Mouse (Mus musculus): ENCODE measurements around the gene Msl2. TPM values are rescaled to one million over a fixed set of nuclear protein-coding genes. Genes with fewer than 3 reads are reported as not detected.

Gene Msl2
- total RNA-seq, 2 experiments from 2014 or later, result 67.8 to 68.4 TPM

DNA sequence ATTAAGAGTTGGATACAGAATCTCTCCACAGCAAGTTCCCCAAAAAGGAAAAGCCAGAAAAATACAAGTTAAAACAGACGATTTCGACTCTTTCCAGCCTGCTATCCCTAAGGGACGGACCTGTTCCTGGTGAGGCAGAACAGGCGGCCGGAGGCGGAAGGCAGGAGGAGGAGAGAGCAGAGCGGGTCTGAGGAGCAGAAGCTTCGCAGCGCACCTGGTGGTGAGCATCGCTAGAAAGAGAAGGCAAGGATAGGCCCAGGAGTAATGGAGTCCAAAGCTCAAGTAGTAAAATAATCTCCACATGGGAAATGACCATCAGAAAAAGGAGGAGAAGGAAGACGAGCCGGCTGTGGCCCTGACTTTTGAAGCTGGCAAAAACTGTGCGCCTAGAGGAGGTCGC, 20.6 kb upstream of the Msl2 start:
- no peak for DNase-seq (ENCODE audit: low spot score in 2 of 2)
- H3K27ac ChIP-seq, result peak overlapping the region; percentile 67; the same call in 1 of the 2 replicates
- TF ChIP-seq CTCF (conservative IDR thresholded peaks at IDR 0.05), result peak; percentile 6; the same call in 1 of the 2 replicates
- H3K4me3 ChIP-seq, result no peak overlapping the region

DNA sequence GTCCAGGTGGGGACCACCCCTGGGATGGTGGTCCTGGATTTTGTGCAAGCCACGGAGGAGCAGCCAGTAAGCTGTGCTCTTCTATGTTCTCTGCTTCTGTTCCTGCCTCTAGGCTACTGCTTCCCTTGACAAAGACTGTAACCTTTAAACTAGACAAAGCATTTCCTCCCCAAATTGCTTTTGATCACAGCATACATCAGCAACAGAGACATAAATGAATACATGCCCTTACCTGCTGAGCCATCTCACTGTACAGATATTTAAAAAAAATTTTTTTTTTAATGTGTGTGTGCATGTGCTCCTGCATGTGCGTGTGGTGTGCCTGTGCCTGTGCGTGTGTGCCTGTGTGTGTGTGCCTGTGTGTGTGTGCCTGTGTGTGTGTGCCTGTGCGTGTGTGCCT, 16.7 kb upstream of the Msl2 start:
- Histone ChIP-seq H3K4me3 (no peak overlapping the region), H3K27ac (no peak overlapping the region)
- no peak for TF ChIP-seq CTCF (conservative IDR thresholded peaks at IDR 0.05)
- DNase-seq (ENCODE audit: low spot score in 2 of 2), result no peak

DNA sequence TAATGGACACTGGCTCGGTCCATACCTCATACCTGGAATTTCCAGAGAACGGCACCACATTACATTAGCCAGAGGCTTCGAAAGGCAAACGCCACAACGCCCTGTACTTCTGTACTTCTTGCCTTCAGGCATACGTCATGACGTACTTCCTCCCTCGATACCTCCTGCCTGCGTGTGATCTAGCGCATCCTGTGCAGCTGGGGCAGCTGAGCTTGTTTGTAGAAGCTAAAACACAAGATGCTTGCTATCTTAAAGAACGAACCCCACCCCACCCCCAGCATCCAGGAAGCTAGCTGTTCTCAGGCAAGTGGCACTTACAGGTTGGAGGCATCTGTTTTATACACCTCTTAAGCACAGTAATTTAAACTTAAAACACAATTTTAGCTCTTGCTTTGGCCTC, 12.9 kb upstream of the Msl2 start:
- no peak for DNase-seq (ENCODE audit: low spot score in 2 of 2)
- TF ChIP-seq CTCF (conservative IDR thresholded peaks at IDR 0.05), result no peak
- no peak overlapping the region for H3K27ac ChIP-seq
- H3K4me3 ChIP-seq, result no peak overlapping the region

DNA sequence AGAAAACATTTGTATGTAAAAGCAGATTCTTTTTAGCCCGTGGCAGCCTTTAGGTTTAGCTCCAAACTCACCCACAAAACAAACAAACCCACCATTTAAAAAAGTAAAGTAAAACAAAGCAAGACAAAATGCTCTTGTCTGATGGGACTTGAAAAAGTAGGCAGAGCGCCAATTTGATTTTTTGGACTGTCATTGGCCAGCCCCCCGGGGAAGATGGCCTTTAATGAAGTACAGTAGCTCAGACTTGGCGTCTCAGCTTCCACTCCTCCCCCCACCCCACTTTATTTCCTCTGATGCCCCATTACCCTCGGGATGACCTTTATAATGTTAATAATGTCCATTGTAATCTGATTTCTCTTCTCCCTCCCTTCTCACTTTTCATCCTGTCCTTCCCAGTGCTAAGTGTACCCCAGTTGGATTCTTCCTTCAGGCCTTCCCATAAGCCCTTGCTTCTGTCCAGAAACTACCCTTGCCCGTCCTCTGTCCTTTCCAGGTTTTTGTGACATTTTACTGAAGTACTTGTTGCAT, 11.6 kb upstream of the Msl2 start:
- Histone ChIP-seq H3K4me3 (no peak overlapping the region), H3K27ac (no peak overlapping the region)
- no peak for TF ChIP-seq CTCF (conservative IDR thresholded peaks at IDR 0.05)
- no peak for DNase-seq (ENCODE audit: low spot score in 2 of 2)

DNA sequence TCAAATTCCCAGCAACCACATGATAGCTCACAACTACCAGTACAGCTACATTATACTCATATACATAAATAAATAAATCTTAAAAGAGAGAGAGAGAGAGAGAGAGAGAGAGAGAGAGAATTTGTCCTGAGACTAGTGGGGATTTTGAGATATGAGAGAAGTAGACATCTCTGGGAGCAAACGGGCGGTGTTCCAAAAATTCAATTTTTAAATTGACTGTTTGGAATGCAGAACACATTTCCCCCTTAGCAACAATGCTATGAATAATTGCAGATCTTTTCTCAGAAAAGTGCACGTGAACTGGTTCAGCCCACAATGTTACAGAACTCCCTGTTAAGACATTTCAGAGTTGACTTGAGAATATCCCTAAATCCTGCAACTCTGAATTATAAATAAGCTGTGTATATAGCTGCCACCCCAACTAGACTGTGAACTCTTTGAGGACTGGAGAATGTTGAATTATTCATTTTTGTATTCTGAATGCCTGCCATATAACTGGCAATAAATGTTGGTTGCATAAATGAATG, 8.8 kb upstream of the Msl2 start:
- DNase-seq (ENCODE audit: low spot score in 2 of 2), result no peak
- Histone ChIP-seq H3K4me3 (no peak overlapping the region), H3K27ac (peak overlapping the region; percentile 78)
- no peak for TF ChIP-seq CTCF (conservative IDR thresholded peaks at IDR 0.05)

DNA sequence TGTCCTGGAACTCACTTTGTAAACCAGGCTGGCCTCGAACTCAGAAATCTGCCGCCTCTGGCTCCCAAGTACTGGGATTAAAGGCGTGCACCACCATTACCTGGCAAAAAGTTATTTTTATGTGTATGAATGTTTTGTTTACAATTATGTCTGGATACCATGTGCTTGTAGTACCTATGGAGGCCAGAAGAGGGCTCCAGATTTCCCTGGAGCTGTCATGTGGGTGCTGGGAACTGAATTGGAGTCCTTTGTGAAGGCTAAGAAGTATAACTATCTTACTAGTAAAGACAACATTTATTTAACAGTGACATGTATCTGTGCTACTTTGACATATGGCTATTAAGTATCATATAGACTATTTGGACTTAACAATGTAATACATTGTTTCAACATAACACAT, 4.1 kb upstream of the Msl2 start:
- no peak overlapping the region for H3K27ac ChIP-seq
- peak; percentile 60 for TF ChIP-seq CTCF (conservative IDR thresholded peaks at IDR 0.05)
- DNase-seq (ENCODE audit: low spot score in 2 of 2), result no peak
- no peak overlapping the region for H3K4me3 ChIP-seq

DNA sequence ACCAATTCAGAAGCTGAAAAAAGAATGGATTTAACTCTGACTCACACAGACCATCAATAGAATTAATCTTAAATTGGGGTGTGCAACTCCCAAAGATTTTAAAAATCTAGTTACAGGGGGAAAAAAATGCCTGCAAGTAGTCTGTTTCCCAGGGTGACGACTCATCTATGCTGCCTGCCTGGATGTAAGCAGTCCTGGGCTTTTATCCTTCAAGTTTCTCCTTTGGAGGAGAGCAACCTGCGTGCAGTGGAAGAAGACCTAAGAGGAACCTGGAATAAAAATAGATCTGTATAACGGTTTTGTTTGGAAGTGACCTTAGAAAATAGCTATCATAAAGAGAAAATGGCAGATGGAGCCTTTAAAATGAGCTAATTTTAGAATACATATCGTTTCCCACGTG, 1.4 kb upstream of the Msl2 start:
- Histone ChIP-seq H3K4me3 (no peak overlapping the region; the same call in 1 of the 2 replicates), H3K27ac (peak overlapping the region; percentile 98)
- TF ChIP-seq CTCF (conservative IDR thresholded peaks at IDR 0.05), result no peak
- DNase-seq (ENCODE audit: low spot score in 2 of 2), result no peak

DNA sequence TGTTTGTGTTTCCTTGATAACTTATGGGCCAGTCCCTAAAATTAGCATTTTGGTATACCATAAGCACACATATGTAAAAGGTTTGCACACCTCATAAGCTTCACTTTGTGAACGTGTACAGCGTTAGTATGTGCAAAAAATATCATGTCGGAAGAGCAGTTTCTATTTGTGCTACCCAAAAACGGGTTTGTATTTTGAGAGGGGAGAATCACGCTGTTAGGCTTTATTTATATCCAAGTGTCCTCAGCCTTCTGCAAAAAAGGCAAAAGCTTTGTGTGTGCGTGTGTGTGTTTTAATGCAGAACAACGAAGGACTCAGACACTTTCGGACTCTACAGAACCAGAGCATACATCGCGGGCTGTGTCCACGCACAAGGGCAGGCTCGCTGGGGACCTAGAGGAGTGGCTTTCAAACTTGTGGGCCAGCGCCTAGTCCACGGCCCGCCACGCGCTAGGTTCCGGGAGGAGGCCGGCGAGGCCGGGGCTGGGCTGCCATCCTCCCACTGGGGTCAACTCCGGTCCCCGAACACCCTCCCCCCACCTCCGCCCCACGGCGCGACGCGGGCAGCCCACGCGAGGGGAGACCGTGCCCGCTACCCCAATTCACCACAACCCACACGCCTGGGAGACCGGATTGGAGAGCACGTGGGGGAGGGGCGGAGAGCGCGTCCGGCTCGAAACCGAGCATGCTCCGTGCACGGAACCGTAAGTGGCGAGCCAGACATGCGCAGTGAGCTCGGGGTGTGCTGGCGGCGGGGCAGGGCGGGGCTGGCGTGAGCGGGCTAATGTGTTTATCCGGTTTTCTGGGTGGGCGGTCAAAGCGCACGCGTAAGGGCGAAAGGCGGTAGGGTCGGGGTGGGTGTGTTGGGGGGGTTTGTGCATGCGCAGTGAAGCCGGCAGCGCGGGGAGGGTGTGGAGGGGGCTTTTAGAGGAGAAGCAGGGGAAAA, 587 bp upstream of the Msl2 start:
- DNase-seq (ENCODE audit: low spot score in 2 of 2), result peak; percentile 99
- H3K4me3 ChIP-seq, result peak overlapping the region; percentile 65
- H3K27ac ChIP-seq, result peak overlapping the region; percentile 98
- TF ChIP-seq CTCF (conservative IDR thresholded peaks at IDR 0.05), result no peak

DNA sequence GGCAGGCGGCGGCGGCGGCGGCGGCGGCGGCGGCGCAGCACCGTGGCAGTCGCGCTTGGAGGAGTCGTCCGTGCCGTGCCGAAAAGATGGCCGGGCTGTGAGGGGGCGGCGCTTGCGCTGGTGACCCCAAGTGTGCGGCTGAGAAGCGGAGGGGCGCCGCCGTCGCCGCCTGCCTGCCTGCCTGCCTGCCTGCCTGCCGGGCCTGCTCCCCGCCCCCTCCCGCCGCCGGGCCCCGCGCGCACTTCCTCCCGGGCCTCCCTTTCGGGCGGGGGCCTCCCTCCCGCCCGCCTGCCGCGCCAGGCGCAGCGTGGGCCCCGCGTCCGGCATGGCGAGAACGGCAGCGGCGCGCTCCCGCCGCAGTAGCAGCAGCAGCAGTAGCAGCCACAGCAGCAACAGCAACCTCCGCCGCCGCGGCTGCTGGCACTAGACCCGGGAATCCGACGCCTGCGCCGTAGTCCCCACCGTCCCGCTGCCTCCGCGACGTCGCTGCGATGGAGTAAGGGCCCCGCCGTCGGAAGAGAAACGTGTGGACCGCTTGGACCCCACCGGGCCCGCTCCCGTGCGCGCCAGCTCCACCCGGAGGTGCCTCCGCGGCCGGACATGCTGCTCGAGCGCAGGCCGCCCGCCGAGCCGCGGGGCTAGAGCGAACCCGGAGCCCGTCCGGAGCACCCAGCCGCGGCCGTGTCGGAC, 576 bp downstream of the Msl2 start:
- TF ChIP-seq CTCF (conservative IDR thresholded peaks at IDR 0.05), result no peak
- peak overlapping the region; percentile 100 for H3K27ac ChIP-seq
- peak overlapping the region; percentile 93 for H3K4me3 ChIP-seq
- peak; percentile 75 to 82 for DNase-seq (ENCODE audit: low spot score in 2 of 2)

DNA sequence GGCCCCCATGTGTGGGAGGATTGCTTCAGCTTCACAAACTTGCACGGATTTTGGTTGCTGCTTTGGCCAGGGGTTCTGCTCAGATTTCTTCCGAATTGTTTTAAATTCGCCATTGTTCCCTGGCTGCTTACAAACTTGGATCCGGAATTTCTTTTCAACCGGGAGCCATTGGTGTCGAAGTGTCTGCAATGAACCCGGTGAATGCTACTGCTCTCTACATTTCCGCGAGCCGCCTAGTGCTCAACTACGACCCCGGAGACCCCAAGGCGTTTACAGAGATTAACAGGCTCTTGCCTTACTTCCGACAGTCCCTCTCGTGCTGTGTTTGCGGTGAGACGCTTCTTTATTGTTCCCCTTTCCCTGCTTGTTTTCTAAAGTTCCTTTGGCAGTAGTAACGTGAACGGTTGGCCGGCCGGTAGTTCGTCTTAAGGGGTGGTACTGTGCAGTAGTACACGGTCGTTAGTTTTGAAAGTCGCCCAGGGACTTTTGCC, 1.2 kb downstream of the Msl2 start:
- peak overlapping the region; percentile 93 for H3K4me3 ChIP-seq
- peak in 1 of 2 experiments; percentile 29 for DNase-seq (ENCODE audit: low spot score in 2 of 2)
- no peak for TF ChIP-seq CTCF (conservative IDR thresholded peaks at IDR 0.05)
- peak overlapping the region; percentile 100 for H3K27ac ChIP-seq

DNA sequence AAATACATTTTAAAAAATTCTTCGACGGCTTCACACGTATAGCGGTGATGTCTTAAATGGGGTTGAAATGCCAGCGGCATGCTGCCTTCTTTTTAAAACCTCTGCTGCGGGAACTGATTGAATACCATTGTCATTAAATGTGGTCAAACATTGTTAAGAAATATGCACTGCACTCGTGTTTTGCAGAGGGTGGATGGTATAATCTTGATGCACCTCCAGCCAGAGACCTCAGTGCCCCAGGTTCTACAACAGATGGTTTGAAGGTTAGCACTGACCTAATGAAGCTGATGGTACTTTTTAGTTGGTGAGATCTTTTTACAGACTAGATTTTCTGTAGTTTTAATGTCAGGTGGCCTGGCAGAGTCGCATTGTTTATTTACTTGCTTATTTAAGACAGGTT, 1.8 kb downstream of the Msl2 start:
- TF ChIP-seq CTCF (conservative IDR thresholded peaks at IDR 0.05), result no peak
- peak overlapping the region; percentile 100 for H3K27ac ChIP-seq
- H3K4me3 ChIP-seq, result peak overlapping the region; percentile 93
- DNase-seq (ENCODE audit: low spot score in 2 of 2), result no peak

DNA sequence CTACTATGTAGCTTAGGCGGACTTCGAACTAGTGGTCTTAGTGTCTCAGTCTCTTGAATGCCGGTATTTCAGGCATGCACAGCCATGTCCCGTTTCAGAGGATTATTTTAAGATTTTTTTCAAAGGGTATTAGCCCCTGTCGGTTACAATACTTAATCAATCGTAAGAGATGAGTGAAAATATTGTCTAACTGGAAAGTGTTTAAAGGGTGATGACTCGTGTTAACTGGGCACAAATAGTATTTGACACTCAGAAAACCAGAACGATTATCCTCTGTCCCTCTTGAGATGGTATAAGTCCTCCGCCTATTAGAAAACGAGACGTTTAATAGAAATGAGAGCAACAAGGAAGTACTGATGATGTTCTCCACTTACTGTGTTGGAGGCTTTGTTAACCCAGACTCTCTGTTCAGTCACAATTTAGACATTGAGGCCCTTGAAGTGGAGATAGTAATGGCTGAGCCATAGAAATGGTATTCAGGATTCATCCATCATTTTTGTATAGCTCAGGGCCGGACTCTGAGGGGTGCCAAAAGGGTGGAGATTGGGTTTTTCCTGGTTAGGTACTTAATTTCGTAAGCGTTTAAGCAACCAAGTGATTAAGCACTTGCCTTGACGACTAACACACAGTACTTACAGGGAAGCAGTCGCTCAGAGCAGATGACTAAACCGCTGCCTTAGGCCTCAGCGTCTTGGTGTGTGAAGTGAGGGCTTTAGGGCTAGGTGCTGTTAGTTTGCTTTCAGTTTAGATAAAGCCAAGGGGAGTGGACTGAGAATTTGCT, 2.4 kb downstream of the Msl2 start:
- no peak for TF ChIP-seq CTCF (conservative IDR thresholded peaks at IDR 0.05)
- no peak for DNase-seq (ENCODE audit: low spot score in 2 of 2)
- H3K4me3 ChIP-seq, result peak overlapping the region; percentile 93
- H3K27ac ChIP-seq, result peak overlapping the region; percentile 100

Data from layer of hippocampus, adult 2 months (tissue).